Mouse (Mus musculus): ENCODE results near the gene Gm21887.
A peak's percentile ranks its signal among the peaks of the same experiment; 100 is the strongest.
"Not testable (repeated sequence)": the region's sequence is repeated elsewhere in the genome, so short reads cannot be mapped to it uniquely, and the experiment has no call there.

Gm21887 gene

DNA sequence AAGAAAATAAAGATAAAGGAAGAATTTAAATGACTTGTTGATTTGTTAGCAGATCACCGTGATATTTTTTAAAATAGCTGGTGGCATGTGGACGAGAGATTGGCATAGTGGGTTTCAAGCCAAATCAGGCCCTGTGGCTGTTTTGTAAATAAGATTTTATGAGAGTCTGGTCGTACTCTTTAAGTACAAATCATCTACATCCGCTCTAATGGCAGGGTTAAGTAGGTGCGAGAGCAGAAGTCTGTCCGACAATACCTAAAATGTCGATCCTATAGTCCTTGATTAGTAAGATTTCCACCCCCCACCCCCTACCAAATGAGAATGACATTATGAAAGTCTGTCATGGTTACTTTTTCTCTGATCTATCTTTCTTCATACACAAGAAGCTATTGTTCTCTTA, 25.1 kb upstream of the Gm21887 start:
- peak; percentile 11 for DNase-seq

DNA sequence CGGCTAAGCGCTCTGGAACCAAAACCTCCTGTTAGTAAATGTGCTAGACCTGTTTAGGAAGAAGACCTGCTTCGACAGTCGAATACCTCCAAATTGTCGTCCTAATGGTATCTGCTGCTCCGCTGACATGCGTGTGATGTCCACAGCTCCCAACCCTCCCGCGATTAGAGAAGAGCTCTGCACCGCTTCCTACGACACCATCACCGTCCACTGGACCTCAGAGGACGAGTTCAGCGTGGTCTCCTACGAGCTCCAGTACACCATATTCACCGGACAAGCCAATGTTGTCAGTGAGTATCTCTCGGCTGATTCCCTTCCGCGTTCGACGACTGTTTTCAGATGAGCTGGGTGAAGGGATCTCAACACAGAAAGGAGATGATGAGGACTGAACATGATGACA, 24.6 kb upstream of the Gm21887 start:
- peak; percentile 51 for DNase-seq

DNA sequence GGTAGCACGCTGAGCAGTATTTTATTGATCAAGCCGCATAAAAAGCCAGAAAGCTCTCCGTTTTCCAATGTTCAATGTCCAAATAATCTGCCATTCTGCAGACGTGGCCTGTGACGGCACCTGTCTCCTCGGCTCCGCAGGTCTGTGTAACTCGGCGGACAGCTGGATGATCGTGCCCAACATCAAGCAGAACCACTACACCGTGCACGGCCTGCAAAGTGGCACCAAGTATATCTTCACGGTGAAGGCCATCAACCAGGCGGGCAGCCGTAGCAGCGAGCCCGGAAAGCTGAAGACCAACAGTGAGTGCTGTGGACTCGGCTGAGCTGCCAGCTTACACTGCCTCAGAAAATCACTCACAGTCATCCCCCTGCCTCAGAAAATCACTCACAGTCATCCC, 23.7 kb upstream of the Gm21887 start:
- DNase-seq: peak; percentile 65

GRCm38 (mm10) chrX:169986519-169987367, 22.7 kb upstream of the Gm21887 start:
- peak; percentile 92 for DNase-seq

DNA sequence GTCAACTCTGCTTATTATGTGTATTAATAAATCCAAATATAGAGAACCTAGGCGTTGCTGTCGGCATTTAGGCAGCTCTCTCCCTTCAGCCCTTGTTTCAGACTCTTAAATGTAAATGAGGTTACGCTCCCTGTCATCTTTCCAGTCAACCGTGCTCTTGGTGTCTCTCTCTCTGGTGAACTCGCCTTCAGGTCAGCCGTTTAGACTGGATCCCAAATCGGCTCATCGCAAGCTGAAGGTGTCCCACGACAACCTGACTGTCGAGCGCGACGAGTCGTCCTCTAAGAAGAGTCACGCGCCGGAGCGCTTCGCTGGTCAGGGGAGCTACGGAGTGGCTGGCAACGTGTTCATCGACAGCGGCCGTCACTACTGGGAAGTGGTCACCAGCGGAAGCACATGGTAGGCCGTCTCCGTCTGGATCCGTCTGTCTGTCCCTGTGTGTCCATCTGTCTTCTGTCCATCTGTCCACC, 22.1 kb upstream of the Gm21887 start:
- DNase-seq: peak; percentile 74

DNA sequence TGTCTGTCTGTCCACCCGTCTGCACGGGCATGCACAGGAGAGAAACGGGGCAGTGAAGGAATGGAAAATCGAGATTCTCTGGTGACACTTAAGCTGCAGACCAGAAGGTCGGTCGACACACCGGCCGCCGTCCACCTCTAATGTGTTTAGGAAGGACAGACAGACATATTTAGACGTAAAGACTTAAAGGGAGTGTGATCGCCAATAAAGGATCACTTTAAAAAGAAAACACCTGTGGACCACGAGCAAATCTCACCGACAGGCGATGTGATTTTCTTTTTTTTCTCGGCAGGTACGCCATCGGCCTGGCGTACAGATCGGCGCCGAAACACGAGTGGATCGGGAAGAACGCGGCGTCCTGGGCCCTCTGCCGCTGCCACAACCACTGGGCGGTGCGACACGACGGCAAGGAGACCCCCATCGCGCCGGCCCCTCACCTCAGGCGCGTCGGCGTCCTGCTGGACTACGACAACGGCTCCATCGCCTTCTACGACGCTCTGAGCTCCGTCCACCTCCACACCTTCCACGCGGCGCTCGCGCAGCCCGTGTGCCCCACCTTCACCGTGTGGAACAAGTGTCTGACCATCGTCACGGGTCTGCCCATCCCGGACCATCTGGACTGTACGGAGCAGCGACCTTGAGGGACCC, 20.8 kb upstream of the Gm21887 start:
- DNase-seq: peak; percentile 67

GRCm38 (mm10) chrX:169989219-169989595, 20.3 kb upstream of the Gm21887 start:
- not testable (repeated sequence) for DNase-seq

GRCm38 (mm10) chrX:169989691-169990631, 19.5 kb upstream of the Gm21887 start:
- peak; percentile 91 for DNase-seq

DNA sequence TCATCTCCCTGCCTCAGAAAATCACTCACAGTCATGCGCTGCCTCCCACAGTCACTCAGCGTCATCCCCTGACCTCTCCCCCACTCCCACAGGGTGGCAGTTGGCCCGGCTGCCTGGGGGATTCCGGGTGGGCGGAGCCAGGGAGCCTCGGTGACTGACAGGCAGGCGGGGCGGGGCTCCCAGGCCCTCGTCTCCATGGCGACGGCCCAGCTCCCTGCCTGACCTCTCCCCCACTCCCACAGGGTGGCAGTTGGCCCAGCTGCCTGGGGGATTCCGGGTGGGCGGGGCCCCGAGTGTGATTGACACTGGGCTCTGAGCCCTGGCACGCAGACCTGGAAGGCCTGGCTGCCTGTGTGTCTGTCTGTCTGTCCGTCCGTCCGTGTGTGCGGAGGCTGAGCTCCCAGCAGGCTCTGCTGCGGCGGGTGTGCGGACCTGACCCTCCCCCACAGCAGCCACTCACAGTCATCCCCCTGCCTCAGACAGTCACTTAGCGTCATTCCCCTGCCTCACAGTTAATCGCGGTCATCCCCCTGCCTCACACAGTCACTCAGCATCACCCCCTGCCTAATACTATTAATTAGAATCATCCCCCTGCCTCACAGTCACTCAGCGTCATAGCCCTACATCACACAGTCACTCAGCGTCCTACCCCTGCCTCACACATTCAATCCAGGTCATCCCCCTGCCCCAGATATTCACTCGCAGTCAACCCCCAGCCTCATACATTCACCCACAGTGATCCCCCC, 18.2 kb upstream of the Gm21887 start:
- DNase-seq: peak; percentile 99

DNA sequence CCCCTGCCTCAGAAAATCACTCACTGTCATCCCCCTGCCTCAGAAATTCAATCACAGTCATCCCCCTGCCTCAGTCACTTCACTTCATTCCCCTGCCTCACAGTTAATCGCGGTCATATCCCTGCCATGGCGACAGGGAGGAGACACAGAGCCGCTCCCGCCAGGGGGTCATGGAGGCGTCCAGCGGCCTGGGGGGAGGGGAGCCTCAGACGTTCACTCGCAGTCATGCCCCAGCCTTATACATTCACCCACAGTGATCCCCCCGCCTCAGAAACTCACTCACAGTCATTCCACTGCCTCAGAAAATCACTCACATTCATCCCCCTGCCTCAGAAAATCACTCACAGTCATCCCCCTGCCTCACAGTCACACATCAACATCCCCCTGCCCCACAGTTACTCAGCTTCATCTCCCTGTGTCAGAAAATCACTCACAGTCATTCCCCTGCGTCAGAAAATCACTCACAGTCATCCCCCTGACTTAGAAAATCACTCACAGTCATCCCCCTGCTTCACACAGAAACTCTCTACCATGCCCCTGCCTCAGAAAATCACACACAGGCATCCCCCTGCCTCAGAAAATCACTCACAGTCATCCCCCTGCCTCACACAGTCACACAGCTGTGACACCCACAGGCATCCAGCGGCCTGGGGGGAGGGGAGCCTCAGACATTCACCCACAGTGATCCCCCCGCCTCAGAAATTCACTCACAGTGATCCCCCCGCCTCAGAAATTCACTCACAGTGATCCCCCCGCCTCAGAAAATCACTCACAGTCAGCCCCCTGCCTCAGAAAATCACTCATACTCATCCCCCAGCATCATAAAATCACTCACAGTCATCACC, 17.2 kb upstream of the Gm21887 start:
- not testable (repeated sequence) for DNase-seq

GRCm38 (mm10) chrX:169992951-169993547, 16.4 kb upstream of the Gm21887 start:
- DNase-seq: not testable (repeated sequence)

DNA sequence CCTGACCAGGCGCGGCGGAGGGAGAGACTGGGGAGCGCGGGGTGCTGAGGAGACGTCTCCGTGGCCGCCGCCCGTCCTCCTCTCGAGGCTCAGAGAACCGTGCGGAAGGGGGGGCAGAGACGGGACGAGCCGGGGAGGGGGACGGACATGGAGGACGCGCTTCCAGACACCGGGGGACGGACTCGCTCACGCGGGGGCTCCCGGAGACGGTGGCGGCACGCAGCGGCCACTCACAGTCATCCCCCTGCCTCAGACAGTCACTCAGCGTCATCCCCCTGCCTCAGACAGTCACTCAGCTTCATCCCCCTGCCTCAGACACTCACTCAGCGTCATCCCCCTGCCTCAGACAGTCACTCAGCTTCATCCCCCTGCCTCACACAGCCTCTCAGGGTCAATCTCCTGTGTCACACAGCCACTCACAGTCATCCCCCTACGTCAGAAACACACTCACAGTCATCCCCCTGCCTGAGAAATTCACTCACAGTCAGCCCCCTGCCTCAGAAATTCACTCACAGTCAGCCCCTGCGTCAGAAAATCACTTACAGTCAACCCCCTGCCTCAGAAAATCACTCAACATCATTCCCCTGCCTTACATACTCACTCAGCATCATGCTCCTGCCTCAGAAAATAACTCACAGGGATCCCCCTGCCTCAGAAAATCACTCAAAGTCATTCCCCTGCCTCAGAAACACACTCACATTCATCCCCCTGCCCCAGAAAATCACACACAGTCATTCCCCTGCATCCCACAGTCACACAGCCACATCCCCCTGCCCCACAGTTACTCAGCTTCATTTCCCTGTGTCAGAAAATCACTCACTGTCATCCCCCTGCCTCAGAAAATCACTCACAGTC, 15.2 kb upstream of the Gm21887 start:
- peak; percentile 72 for DNase-seq

GRCm38 (mm10) chrX:169994866-169995711, 14.4 kb upstream of the Gm21887 start:
- not testable (repeated sequence) for DNase-seq

- DNase-seq: not testable (repeated sequence)
Observed at GRCm38 (mm10) chrX:169995909-169996521, 13.4 kb upstream of the Gm21887 start.

DNA sequence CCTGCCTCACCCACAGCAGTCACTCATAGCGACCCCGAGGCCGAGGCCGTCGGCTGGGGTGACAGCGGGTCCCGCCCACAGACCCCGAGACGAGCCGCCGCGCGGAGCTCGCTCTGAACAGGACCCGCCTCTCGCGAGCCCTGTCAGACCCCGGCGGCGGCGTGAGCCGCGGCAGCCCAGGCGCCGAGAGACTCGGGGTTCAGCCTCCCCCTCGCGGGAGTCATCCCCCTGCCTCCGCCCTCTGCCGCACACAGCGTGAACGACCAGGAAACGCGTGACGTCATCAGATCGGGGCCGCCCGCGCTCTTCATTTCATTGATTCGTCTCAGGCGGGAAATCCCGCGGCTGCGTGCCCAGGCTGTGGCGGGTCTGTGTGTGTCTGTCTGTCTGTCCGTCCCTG, 12.5 kb upstream of the Gm21887 start:
- DNase-seq: peak; percentile 97

DNA sequence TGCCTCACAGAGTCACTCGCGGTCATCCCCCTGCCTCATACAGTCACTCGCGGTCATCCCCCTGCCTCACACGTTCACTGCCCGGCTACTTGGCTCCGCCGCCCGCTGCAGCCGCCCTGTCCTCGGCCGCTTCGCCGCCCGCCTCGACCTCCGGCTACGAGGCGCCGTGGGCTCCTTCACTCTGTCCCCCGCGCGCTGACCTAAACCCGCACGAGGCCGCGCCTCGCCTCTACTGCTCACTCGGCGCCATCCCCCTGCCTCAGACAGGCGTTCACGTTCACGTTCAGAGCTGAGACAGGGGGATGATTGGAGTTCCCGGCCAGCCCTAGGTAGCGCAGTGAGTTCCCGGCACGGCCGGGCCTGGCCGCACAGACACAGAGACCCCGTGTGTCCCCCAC, 12.0 kb upstream of the Gm21887 start:
- DNase-seq: not testable (repeated sequence)

GRCm38 (mm10) chrX:169997854-169998456, 11.5 kb upstream of the Gm21887 start:
- peak; percentile 100 for DNase-seq

Data from right cerebral cortex, adult 18-20 months (tissue).